Mouse (Mus musculus) limb, embryonic 15.5 days (tissue): ENCODE measurements around the gene Ccdc63. TPM values are rescaled to one million over a fixed set of nuclear protein-coding genes. Genes with fewer than 3 reads are reported as not detected.
A peak's percentile ranks its signal among the peaks of the same experiment; 100 is the strongest.

Source experiments
- ATAC-seq: fragments of 200-750 bp; cut with Nextera tagmentation; 2 replicates; pipeline ENCODE4 v1.8.0; 2017; ENCODE audit warnings: low read depth, moderate TSS enrichment; ENCODE audit not compliant: insufficient number of reproducible peaks, low FRiP score, low TSS enrichment
- H3K27ac ChIP-seq: fragments of 300-500 bp; sonication (generic); 2 replicates; pipeline ENCODE4 v1.5.1; 2015; ENCODE audit warnings: moderate library complexity, mild to moderate bottlenecking, inconsistent platforms
- H3K27me3 ChIP-seq: fragments of 300-500 bp; sonication (generic); 2 replicates; pipeline ENCODE4 v1.6.1; 2015; ENCODE audit warnings: inconsistent platforms
- H3K36me3 ChIP-seq: fragments of 300-500 bp; sonication (generic); 2 replicates; pipeline ENCODE4 v1.6.1; 2015; ENCODE audit warnings: inconsistent platforms
- H3K4me1 ChIP-seq: fragments of 300-500 bp; sonication (generic); 2 replicates; pipeline ENCODE4 v1.6.1; 2015; ENCODE audit warnings: inconsistent platforms
- H3K4me2 ChIP-seq: fragments of 300-500 bp; sonication (generic); 2 replicates; pipeline ENCODE4 v1.6.1; 2015; ENCODE audit warnings: mild to moderate bottlenecking, inconsistent platforms
- H3K4me3 ChIP-seq: fragments of 300-500 bp; sonication (generic); 2 replicates; pipeline ENCODE4 v1.5.1; 2015; ENCODE audit warnings: mild to moderate bottlenecking, inconsistent platforms
- H3K9ac ChIP-seq: fragments of 300-500 bp; sonication (generic); 2 replicates; pipeline ENCODE4 v1.6.1; 2015; ENCODE audit warnings: inconsistent platforms
- H3K9me3 ChIP-seq: fragments of 300-500 bp; sonication (generic); 2 replicates; pipeline ENCODE4 v1.6.1; 2016; ENCODE audit warnings: inconsistent platforms
- WGBS: fragments of 180-500 bp; shearing (Covaris S2); methylation state at CpG from one replicate; pipeline ENCODE4 v1.1.7; 2015; 5-methylcytosine and 5-hydroxymethylcytosine counted together
- polyA plus RNA-seq: library from polyadenylated mRNA; unstranded; fragments of >200 nt; fragmentation: Nextera tagmentation; extraction: Ambion mirVana; gene quantifications from 2 replicates; pipeline ENCODE4 v1.2.1, GENCODE M21; 2015

Ccdc63 gene
- polyA plus RNA-seq, 1 experiment from 2014 or later = 0.09 TPM

DNA sequence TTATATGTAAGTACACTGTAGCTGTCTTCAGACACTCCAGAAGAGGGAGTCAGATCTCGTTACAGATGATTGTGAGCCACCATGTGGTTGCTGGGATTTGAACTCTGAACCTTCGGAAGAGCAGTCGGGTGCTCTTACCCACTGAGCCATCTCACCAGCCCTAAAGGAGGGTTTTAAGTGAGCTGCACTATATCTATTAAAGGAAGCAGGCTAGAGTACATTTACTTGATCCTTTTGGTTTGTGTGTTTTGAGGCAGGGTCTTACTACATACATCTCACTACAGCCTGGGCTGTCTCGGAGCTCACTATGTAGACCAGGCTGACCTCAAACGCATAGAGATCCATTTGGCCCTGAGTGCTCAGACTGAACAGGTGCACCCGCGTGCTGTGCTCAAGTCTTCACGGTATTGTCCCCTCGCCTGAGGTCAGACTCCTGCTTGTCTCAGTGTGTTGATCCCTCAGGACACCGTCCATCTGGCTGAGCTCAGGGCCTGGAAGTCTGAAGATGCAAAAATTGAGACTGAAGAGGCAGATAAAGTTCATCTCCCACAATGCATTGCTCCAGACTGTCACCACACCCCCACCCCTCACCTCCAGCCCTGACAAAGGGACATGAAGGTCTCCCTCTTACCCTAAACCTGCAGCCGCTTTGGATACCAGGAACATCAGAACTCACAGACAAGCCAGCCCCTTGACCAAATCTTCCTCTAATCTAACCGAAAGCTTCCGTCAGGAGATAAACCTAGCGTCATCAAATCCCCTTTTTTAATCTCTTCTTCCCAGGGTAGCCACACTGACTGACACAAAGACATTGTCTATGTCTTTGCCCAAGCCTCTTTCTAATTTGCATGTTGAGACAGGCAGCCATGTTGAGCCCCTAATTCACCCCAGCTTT is 6.0 kb downstream of the Ccdc63 start:
- Histone ChIP-seq H3K27me3 (no peaks in the 10 kb centered on the region), H3K4me2 (no peak overlapping the region), H3K36me3 (no peaks in the 10 kb centered on the region), H3K27ac (no peak overlapping the region), H3K9me3 (no peaks in the 10 kb centered on the region), H3K4me1 (peaks cover 11% of the 10 kb centered on the region), H3K9ac (no peak overlapping the region), H3K4me3 (no peak overlapping the region)
- WGBS = 86% methylated on average over 14 of the region's 14 CpGs
- no peak for ATAC-seq

DNA sequence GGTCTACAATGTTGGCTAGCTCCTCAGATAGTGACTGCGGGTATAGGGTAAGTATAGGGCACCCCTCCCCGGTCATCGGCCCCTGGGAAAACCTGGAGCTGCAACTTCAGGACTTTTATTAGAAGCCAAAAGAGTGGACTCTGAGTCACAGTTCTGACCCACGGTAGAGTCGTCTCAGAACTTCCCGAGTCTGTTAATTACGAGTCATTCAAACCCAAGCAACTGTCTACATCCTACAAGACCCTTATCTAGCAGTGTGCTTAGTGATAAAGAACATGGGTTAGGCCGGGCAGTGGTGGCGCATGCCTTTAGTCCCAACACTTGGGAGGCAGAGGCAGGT is 7.6 kb downstream of the Ccdc63 start:
- no peak overlapping the region for H3K4me3 ChIP-seq
- H3K9me3 ChIP-seq = no peaks in the 10 kb centered on the region
- H3K27me3 ChIP-seq = no peaks in the 10 kb centered on the region
- no peak overlapping the region for H3K9ac ChIP-seq
- no peak overlapping the region for H3K27ac ChIP-seq
- H3K4me2 ChIP-seq = no peak overlapping the region
- H3K36me3 ChIP-seq = no peaks in the 10 kb centered on the region
- ATAC-seq = no peak
- 84% methylated on average over 9 of the region's 9 CpGs for WGBS
- H3K4me1 ChIP-seq = peaks cover 14% of the 10 kb centered on the region

DNA sequence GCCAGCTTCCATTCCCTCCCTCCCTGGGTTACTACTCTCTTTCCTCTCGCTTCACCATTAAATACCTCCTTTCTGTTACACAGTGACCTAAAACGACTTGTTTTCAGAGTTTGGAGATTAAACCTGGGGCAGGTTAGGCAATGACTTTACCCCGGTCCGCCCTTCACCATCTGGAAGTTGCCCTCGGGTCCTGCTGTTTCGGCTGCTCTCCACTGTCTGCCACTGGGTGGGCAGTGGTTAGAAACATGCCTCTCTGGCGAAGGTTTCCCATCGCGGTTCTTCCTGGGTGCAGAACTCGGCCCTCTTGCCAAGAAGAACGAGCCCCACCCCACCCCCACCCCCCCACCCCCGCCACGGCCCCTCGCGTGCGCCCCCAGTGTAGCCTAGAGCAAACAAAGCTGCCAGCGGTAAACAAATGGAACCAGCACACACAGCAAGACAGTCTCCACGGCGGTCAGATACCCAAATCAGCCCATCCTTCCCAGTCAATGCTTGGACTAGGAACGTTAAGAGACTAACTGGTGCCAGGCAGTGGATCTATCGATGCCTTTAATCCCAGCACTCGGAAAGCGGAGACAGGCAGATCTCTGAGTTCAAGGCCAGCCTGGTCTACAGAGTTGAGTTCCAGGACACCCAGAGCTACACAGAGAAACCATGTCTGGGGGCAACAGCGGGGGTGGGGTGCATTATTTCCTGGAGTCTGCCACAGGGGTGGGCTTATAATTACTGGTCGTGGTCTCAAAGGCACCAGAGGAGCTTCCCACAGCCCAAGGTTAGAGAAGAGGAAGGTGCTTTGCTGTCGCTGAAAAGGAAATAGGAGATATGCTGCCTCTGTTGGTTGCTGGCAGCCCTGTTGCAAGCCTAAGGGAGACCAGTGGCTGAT is 8.2 kb downstream of the Ccdc63 start:
- Histone ChIP-seq H3K4me1 (peaks cover 14% of the 10 kb centered on the region), H3K9ac (peak overlapping the region; percentile 26; the same call in 1 of the 2 replicates), H3K27ac (no peak overlapping the region), H3K36me3 (no peaks in the 10 kb centered on the region), H3K9me3 (no peaks in the 10 kb centered on the region), H3K4me3 (peak overlapping the region; percentile 42), H3K4me2 (peak overlapping the region; percentile 90), H3K27me3 (no peaks in the 10 kb centered on the region)
- no peak for ATAC-seq
- WGBS = 18% methylated on average over 26 of the region's 26 CpGs

DNA sequence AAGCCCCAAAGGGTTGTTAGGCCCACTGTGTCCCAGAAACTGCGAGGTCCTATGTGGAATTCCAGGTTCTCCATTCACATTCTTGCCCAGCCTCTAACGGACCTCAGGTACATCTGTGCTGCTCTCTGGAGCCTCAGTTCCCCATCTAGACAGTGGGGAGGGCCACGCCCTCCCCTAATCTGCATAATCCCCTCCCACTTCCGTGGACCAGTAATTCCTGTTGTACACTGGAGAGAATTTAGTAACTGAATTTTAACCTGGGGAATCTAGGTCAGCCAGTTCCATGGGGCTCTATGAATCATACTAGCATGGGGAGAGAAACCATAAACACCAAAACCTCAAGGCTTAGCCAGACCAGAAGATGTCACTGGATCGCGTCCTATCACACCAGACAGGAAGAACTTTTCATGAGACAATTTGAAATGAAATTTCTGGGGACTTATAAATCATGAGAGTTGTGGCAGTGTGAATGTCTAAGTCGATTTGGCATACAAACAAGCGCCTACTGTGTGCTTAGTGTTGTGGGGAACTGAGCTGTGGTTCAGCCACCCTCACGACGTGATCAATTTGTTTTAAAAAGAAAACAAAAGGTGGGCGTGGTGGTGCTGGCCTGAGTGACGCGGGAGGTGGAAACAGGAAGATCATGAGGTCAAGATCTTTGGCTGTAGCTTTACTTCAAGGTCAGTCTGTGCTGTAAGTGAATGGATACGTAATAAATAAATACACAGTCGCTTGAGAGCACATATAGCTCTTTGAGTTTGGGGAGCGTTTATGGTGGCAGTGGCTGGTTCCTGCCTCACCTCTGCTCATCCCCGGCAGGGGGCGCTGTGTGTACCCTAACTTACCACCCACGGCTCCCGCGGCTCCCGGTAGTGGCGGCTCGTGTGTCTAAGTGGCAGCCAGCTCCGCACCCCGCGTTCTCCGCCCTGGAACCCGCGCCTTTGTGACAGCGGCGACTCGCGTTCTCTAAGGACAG is 9.3 kb downstream of the Ccdc63 start:
- Histone ChIP-seq H3K4me1 (peaks cover 14% of the 10 kb centered on the region), H3K4me2 (peak overlapping the region; percentile 90), H3K9me3 (no peaks in the 10 kb centered on the region), H3K27me3 (no peaks in the 10 kb centered on the region), H3K36me3 (no peaks in the 10 kb centered on the region), H3K9ac (peak overlapping the region; percentile 26; the same call in 1 of the 2 replicates), H3K27ac (peak overlapping the region; percentile 50; the same call in 1 of the 2 replicates), H3K4me3 (peak overlapping the region; percentile 42)
- WGBS = 11% methylated on average over 34 of the region's 34 CpGs
- no peak for ATAC-seq

DNA sequence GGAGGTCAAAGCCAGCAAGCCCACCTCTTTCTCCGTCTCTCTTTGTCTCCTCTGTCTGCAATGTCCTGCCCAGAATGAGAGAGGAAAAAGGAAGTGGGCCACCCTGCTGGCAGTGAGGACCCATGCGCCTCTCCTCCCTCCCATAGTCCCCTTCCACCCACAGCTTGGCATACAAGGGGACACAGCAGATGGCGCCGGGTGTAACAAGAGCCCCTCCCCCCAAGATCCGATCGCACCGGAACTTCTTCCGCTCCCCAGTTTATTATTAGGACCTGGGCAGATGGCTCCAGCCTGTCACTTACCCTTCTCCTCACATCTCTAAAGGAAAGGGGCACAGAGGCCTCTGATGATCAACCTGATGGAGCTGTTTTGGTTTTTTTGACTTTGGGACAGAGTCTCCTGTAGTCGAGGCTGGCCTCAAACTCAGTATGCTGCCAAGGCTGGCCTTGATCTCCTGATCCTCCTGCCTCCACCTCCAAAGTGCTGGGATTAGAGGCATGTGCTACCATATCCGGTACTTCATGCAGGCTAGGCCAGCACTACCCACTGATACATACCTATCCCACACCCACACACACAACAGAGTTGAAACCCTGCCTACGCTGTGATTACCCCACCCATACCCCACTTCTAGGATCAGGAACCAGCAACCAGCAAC is 10.2 kb downstream of the Ccdc63 start:
- H3K9me3 ChIP-seq = no peaks in the 10 kb centered on the region
- H3K9ac ChIP-seq = no peak overlapping the region
- no peak overlapping the region for H3K27ac ChIP-seq
- no peak overlapping the region for H3K4me3 ChIP-seq
- no peak for ATAC-seq
- H3K36me3 ChIP-seq = no peaks in the 10 kb centered on the region
- H3K4me1 ChIP-seq = peaks cover 14% of the 10 kb centered on the region
- no peak overlapping the region for H3K4me2 ChIP-seq
- no peaks in the 10 kb centered on the region for H3K27me3 ChIP-seq
- 81% methylated on average over 11 of the region's 11 CpGs for WGBS

DNA sequence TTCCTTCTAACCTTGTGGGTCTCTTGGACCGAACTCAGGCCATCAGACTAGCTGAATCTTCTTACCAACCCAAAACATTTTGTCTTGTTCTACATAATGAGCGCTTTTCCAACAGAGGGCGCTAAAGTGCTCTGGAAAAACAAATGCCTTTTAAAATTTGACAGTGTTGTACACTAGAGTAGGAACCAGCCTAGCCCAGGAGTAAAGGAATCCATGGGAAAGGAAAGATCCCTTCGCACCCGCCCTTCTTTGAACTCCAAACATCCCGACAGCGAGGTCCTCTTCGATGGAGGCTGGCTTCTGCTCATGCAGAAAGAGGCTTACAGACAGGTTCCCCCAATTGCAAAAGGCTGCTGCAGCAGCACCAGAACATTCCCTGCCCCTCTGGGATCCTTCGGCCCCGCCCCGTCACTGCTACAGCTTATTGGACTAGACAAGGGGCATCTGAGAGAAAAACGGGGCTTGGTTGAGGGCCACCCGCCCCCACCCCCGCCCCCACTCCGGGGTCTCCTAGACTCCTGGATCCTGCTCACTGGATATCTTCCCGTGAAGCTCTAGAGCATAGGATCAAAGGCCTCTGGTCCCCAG is 11.5 kb downstream of the Ccdc63 start:
- Histone ChIP-seq H3K4me2 (no peak overlapping the region), H3K4me3 (no peak overlapping the region)

DNA sequence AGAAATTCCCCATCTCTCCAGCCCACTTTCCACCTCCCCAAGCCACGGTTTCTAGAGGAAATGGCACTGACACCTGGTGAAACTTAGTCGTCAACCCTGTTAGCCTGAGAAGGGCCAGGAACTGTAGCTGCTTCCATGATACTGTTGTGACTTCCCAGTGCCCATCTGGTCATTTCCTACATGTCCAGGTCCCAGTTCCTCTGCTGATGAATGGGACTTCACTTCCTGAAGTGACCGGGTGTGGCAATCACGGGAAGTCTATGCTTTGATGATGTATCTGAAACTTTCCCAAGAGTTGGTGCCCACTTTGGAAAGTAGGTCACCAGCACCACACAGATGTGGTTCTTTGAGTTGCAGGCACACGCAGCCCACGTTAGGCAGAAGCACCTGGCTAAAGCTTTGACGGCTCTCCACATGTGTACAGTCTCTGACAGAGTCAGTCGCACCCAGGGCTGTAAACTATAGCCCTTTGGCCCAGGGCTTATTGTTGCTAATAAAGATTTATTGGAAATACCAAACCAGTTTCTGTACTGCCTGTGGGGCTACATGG is 15.3 kb downstream of the Ccdc63 start:
- Histone ChIP-seq H3K27ac (no peak overlapping the region), H3K4me2 (no peak overlapping the region), H3K27me3 (no peaks in the 10 kb centered on the region), H3K36me3 (no peaks in the 10 kb centered on the region), H3K9me3 (no peaks in the 10 kb centered on the region), H3K9ac (no peak overlapping the region), H3K4me1 (peaks cover 3% of the 10 kb centered on the region), H3K4me3 (no peak overlapping the region)
- 52% methylated on average over 8 of the region's 8 CpGs for WGBS
- ATAC-seq = no peak

More for the DNA sequence above, 11.5 kb downstream of the Ccdc63 start:
- H3K9ac ChIP-seq = no peak overlapping the region
- no peaks in the 10 kb centered on the region for H3K9me3 ChIP-seq
- no peaks in the 10 kb centered on the region for H3K36me3 ChIP-seq
- no peak for ATAC-seq
- H3K27ac ChIP-seq = no peak overlapping the region
- 27% methylated on average over 16 of the region's 16 CpGs for WGBS
- H3K4me1 ChIP-seq = peaks cover 14% of the 10 kb centered on the region
- no peaks in the 10 kb centered on the region for H3K27me3 ChIP-seq

DNA sequence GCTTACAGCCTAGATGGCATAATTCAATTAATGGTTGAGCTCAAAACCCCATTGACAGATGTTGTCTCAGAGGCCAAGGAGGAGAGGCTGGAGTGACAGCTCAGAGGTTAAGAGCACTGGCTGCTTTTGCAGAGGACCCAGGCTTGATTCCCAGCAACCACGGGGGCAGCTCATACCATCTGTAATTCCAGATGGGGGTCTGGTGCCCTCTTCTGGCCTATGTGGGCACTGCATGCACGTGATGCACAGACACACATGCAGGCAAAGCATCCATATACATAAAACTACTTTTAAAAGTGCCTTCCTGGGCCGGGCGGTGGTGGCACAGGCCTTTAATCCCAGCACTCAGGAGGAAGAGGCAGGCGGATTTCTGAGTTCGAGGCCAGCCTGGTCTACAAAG is 24.4 kb downstream of the Ccdc63 start:
- H3K4me3 ChIP-seq = no peak overlapping the region
- no peak overlapping the region for H3K9ac ChIP-seq
- WGBS = 88% methylated on average over 6 of the region's 6 CpGs
- H3K27me3 ChIP-seq = no peaks in the 10 kb centered on the region
- no peaks in the 10 kb centered on the region for H3K36me3 ChIP-seq
- H3K4me2 ChIP-seq = no peak overlapping the region
- H3K27ac ChIP-seq = no peak overlapping the region
- no peak for ATAC-seq
- H3K4me1 ChIP-seq = 0 out of 2 replicates have a peak, but pooled peaks cover 3% of the 10 kb centered on the region
- H3K9me3 ChIP-seq = no peaks in the 10 kb centered on the region

GRCm38 (mm10) chr5:122115266-122115763 is 25.3 kb downstream of the Ccdc63 start:
- H3K4me3 ChIP-seq = no peak overlapping the region
- no peak overlapping the region for H3K27ac ChIP-seq
- 0 out of 2 replicates have a peak, but pooled peaks cover 3% of the 10 kb centered on the region for H3K4me1 ChIP-seq
- no peak overlapping the region for H3K4me2 ChIP-seq
- H3K27me3 ChIP-seq = no peaks in the 10 kb centered on the region
- no peaks in the 10 kb centered on the region for H3K36me3 ChIP-seq
- 95% methylated on average over 9 of the region's 9 CpGs for whole genome bisulfite sequencing
- H3K9ac ChIP-seq = no peak overlapping the region
- ATAC-seq = 0 out of 2 replicates have a peak, but pooled peaks have one; percentile 40
- H3K9me3 ChIP-seq = no peaks in the 10 kb centered on the region

GRCm38 (mm10) chr5:122114176-122114575 is 26.4 kb downstream of the Ccdc63 start:
- no peak for ATAC-seq
- 1% methylated on average over 2 of the region's 2 CpGs for WGBS
- H3K4me1 ChIP-seq = 0 out of 2 replicates have a peak, but pooled peaks cover 3% of the 10 kb centered on the region
- no peak overlapping the region for H3K27ac ChIP-seq
- H3K27me3 ChIP-seq = no peaks in the 10 kb centered on the region
- no peaks in the 10 kb centered on the region for H3K9me3 ChIP-seq
- H3K4me2 ChIP-seq = no peak overlapping the region
- H3K36me3 ChIP-seq = no peaks in the 10 kb centered on the region
- no peak overlapping the region for H3K9ac ChIP-seq
- no peak overlapping the region for H3K4me3 ChIP-seq
